Mouse (Mus musculus): ENCODE measurements around the gene Fkbp8. TPM values are rescaled to one million over a fixed set of nuclear protein-coding genes. Genes with fewer than 3 reads are reported as not detected.

The Fkbp8 gene
- polyA plus RNA-seq, 1 experiment: 640 TPM

DNA sequence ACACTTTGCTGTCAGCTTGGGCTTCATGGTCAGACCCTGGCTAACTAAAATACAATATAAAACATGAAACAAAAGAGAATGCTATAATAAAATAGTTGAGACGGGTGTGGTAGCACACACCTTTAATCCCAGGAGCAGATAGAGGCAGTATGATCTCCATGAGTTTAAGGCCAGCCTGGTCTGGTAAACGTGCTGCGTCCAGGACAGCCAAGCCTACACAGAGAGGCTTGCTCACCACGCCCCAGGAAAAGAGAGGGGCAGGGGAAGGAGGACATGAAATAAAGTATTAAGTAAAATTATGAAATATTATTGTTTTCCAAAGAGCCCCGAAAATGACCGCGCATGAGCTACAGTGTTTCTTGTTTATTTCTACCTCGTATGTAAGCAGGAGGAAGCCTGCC, 413 bp upstream of the Fkbp8 start:
- Histone ChIP-seq H3K27ac (ENCODE audit: control insufficient read depth, insufficient read depth, low read length) (peak overlapping the region; percentile 33; the same call in 1 of the 2 replicates), H3K4me1 (replicated peaks; ENCODE audit: control insufficient read depth, insufficient read depth, low read length) (peaks cover 15% of the 10 kb centered on the region), H3K4me3 (ENCODE audit: control insufficient read depth, insufficient read depth, low read length) (peak overlapping the region; percentile 94), H3K36me3 (ENCODE audit: control insufficient read depth, insufficient read depth, low read length) (peaks cover 11% of the 10 kb centered on the region), H3K27me3 (ENCODE audit: control insufficient read depth, insufficient read depth, low read length) (no peaks in the 10 kb centered on the region)
- no peak for DNase-seq
- TF ChIP-seq POLR2A (IDR thresholded peaks at IDR 0.05; ENCODE audit: control insufficient read depth, extremely low read depth, insufficient read depth, low read length, poor library complexity): no peak
- no peak for TF ChIP-seq CTCF (IDR thresholded peaks at IDR 0.05; ENCODE audit: borderline replicate concordance, control insufficient read depth, extremely low read depth, insufficient read depth, low read length, poor library complexity)
- WGBS: 1% methylated on average over 8 of the region's 8 CpGs

DNA sequence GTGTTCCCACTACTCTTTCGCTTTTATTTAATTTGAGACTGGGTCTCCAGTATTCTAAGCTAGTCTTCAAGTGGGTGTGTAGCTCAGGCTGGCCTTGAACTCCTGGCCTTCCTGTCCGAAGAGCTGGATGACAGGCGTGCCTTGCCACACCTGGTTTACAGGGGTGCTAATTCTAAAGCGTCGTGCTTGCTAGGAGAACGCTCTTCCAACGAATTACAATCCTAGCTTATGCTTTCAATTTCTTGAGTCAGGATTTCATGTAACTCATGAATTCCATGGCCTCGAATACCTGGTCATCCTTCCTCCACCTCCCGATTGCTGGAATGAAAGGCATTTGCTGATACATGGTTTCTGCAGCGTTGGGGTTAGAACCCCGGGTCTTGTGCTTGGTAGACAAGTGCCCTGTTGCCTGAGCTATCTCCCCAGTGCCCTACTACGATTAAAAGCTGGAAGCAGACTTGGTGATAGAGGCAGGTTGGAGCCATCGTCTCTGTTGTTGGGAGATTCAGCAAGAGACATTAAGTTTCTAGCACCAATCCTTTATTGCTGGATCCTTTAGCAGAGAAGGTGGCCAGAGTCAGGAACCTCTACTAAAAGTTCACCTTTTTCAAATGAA, 766 bp downstream of the Fkbp8 start:
- 16% methylated on average over 13 of the region's 13 CpGs for WGBS
- no peak for TF ChIP-seq POLR2A (IDR thresholded peaks at IDR 0.05; ENCODE audit: control insufficient read depth, extremely low read depth, insufficient read depth, low read length, poor library complexity)
- TF ChIP-seq CTCF (IDR thresholded peaks at IDR 0.05; ENCODE audit: borderline replicate concordance, control insufficient read depth, extremely low read depth, insufficient read depth, low read length, poor library complexity): no peak
- Histone ChIP-seq H3K4me3 (ENCODE audit: control insufficient read depth, insufficient read depth, low read length) (peak overlapping the region; percentile 94), H3K27me3 (ENCODE audit: control insufficient read depth, insufficient read depth, low read length) (no peaks in the 10 kb centered on the region), H3K27ac (ENCODE audit: control insufficient read depth, insufficient read depth, low read length) (peak overlapping the region; percentile 59; the same call in 1 of the 2 replicates), H3K4me1 (replicated peaks; ENCODE audit: control insufficient read depth, insufficient read depth, low read length) (peaks cover 15% of the 10 kb centered on the region), H3K36me3 (ENCODE audit: control insufficient read depth, insufficient read depth, low read length) (peaks cover 21% of the 10 kb centered on the region)
- DNase-seq: no peak

DNA sequence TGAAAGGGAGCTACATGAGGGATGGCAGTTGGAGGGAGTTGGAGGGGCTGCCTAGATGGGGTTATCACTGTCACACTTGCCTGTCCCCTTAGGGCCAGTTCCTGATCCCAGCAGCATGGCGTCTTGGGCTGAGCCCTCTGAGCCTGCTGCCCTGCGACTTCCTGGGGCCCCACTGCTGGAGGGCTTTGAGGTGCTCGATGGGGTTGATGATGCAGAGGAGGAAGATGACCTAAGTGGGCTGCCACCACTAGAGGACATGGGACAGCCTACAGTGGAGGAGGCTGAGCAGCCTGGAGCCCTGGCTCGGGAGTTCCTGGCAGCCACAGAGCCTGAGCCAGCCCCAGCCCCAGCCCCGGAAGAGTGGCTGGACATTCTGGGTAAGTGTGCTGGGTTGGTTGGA, 1.8 kb downstream of the Fkbp8 start:
- H3K36me3 ChIP-seq (ENCODE audit: control insufficient read depth, insufficient read depth, low read length): peaks cover 21% of the 10 kb centered on the region
- no peaks in the 10 kb centered on the region for H3K27me3 ChIP-seq (ENCODE audit: control insufficient read depth, insufficient read depth, low read length)
- peaks cover 15% of the 10 kb centered on the region for H3K4me1 ChIP-seq (replicated peaks; ENCODE audit: control insufficient read depth, insufficient read depth, low read length)
- no peak for TF ChIP-seq POLR2A (IDR thresholded peaks at IDR 0.05; ENCODE audit: control insufficient read depth, extremely low read depth, insufficient read depth, low read length, poor library complexity)
- TF ChIP-seq CTCF (IDR thresholded peaks at IDR 0.05; ENCODE audit: borderline replicate concordance, control insufficient read depth, extremely low read depth, insufficient read depth, low read length, poor library complexity): no peak
- no peak for DNase-seq
- 58% methylated on average over 5 of the region's 5 CpGs for WGBS
- no peak overlapping the region for H3K4me3 ChIP-seq (ENCODE audit: control insufficient read depth, insufficient read depth, low read length)
- H3K27ac ChIP-seq (ENCODE audit: control insufficient read depth, insufficient read depth, low read length): no peak overlapping the region

DNA sequence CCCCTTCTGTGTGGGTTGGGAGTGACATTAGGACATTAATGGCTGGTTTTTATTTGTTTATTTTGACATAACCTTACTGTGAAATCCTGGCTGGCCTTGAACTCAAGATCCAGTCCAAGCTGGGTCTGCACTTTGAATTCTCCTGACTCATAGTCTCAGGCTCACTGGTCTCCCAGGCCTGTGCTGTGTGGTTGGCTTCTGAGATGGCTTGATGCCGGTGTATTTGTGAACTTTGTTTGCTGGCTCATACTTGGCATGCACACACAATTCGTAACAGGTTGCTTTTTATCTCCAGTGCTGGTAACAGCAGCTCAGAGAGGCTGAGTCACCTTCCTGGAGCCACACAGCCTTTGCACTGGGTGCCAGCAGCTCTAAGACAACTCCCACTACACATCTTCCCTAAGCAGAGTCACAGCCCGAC, 2.2 kb downstream of the Fkbp8 start:
- H3K27ac ChIP-seq (ENCODE audit: control insufficient read depth, insufficient read depth, low read length): no peak overlapping the region
- H3K4me3 ChIP-seq (ENCODE audit: control insufficient read depth, insufficient read depth, low read length): no peak overlapping the region
- peaks cover 15% of the 10 kb centered on the region for H3K4me1 ChIP-seq (replicated peaks; ENCODE audit: control insufficient read depth, insufficient read depth, low read length)

DNA sequence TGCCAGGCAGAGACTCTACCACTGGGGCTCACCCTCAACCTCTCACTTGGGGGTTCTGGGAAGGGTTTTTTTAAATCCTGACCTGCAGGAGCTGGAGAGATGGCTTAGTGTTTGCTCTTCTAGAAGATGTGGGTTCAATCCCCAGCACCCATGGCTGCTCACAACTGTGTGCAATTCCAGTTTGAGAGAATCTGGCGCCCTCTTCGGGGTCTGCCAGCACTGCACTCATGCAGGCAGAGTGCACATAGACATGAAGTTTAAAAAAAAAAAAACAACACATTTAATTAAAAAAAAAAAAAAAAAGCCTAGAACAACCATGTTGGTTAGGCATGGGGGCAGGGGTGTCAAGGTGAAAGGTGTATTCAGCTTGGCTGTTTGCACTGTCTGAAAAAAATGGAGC, 2.8 kb downstream of the Fkbp8 start:
- WGBS: 92% methylated on average over 2 of the region's 2 CpGs
- no peak overlapping the region for H3K4me3 ChIP-seq (ENCODE audit: control insufficient read depth, insufficient read depth, low read length)
- H3K4me1 ChIP-seq (replicated peaks; ENCODE audit: control insufficient read depth, insufficient read depth, low read length): peaks cover 15% of the 10 kb centered on the region
- H3K36me3 ChIP-seq (ENCODE audit: control insufficient read depth, insufficient read depth, low read length): peaks cover 21% of the 10 kb centered on the region
- DNase-seq: no peak
- H3K27ac ChIP-seq (ENCODE audit: control insufficient read depth, insufficient read depth, low read length): no peak overlapping the region
- no peaks in the 10 kb centered on the region for H3K27me3 ChIP-seq (ENCODE audit: control insufficient read depth, insufficient read depth, low read length)
- TF ChIP-seq CTCF (IDR thresholded peaks at IDR 0.05; ENCODE audit: borderline replicate concordance, control insufficient read depth, extremely low read depth, insufficient read depth, low read length, poor library complexity) (no peak), POLR2A (IDR thresholded peaks at IDR 0.05; ENCODE audit: control insufficient read depth, extremely low read depth, insufficient read depth, low read length, poor library complexity) (no peak)

More for the DNA sequence above, 2.2 kb downstream of the Fkbp8 start:
- no peak for DNase-seq
- Histone ChIP-seq H3K36me3 (ENCODE audit: control insufficient read depth, insufficient read depth, low read length) (peaks cover 21% of the 10 kb centered on the region), H3K27me3 (ENCODE audit: control insufficient read depth, insufficient read depth, low read length) (no peaks in the 10 kb centered on the region)
- 97% methylated on average over 3 of the region's 3 CpGs for WGBS
- TF ChIP-seq CTCF (IDR thresholded peaks at IDR 0.05; ENCODE audit: borderline replicate concordance, control insufficient read depth, extremely low read depth, insufficient read depth, low read length, poor library complexity): no peak
- no peak for TF ChIP-seq POLR2A (IDR thresholded peaks at IDR 0.05; ENCODE audit: control insufficient read depth, extremely low read depth, insufficient read depth, low read length, poor library complexity)

DNA sequence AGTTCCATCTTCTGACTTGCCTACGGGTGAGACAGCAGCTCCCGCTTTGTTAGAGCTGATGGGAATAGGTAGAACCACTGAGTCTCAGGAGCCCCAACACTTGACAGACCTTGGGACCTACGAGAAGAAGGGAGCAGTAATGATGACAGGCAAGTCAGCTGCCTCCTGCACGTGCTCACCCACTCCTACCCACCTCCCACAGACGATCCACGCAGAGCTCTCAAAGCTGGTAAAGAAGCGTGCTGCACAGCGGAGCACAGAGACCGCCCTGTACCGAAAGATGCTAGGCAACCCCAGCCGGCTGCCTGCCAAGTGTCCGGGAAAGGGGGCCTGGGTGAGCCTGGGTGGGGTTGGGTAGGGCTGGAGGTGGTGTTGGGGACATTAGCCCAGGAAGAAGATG, 6.8 kb downstream of the Fkbp8 start:
- peaks cover 14% of the 10 kb centered on the region for H3K4me1 ChIP-seq (replicated peaks; ENCODE audit: control insufficient read depth, insufficient read depth, low read length)

More for the DNA sequence above, 6.8 kb downstream of the Fkbp8 start:
- Histone ChIP-seq H3K36me3 (ENCODE audit: control insufficient read depth, insufficient read depth, low read length) (peaks cover 21% of the 10 kb centered on the region), H3K27ac (ENCODE audit: control insufficient read depth, insufficient read depth, low read length) (no peak overlapping the region), H3K27me3 (ENCODE audit: control insufficient read depth, insufficient read depth, low read length) (no peaks in the 10 kb centered on the region), H3K4me3 (ENCODE audit: control insufficient read depth, insufficient read depth, low read length) (no peak overlapping the region)
- 98% methylated on average over 12 of the region's 12 CpGs for WGBS
- DNase-seq: no peak
- TF ChIP-seq POLR2A (IDR thresholded peaks at IDR 0.05; ENCODE audit: control insufficient read depth, extremely low read depth, insufficient read depth, low read length, poor library complexity): no peak
- no peak for TF ChIP-seq CTCF (IDR thresholded peaks at IDR 0.05; ENCODE audit: borderline replicate concordance, control insufficient read depth, extremely low read depth, insufficient read depth, low read length, poor library complexity)

Measured in thymus, adult 2 months (tissue).